Mouse (Mus musculus) cortical plate, adult 2 months (tissue): Measurements from ENCODE around the gene Gucd1.
"Not testable (repeated sequence)": the region's sequence is repeated elsewhere in the genome, so short reads cannot be mapped to it uniquely, and the experiment has no call there.

Experiments
- CTCF ChIP-seq: fragments of 200-500 bp; IDR thresholded peaks from 2 replicates; pipeline ENCODE4 v1.5.1; 2011; ENCODE audit warnings: mild to moderate bottlenecking, control low read depth, low read length; ENCODE audit not compliant: insufficient read depth; ENCODE audit errors: extremely low read depth
- POLR2A ChIP-seq: fragments of 200-500 bp; IDR thresholded peaks from 2 replicates; pipeline ENCODE4 v1.6.1; 2011; ENCODE audit warnings: mild to moderate bottlenecking, low read length, control low read depth; ENCODE audit not compliant: insufficient read depth; ENCODE audit errors: extremely low read depth

GRCm38 (mm10) chr10:75353838-75354241 lies 163.9 kb downstream of the Gucd1 start:
- not testable (repeated sequence) for TF ChIP-seq CTCF, POLR2A
